Mouse (Mus musculus) myocyte (in vitro differentiated cells): Measurements from ENCODE around the gene Ano10.

ENCODE experiments used
- CEBPB ChIP-seq: IDR thresholded peaks from 2 replicates; pipeline ENCODE4 v1.6.1; 2011; ENCODE audit warnings: mild to moderate bottlenecking, moderate library complexity; ENCODE audit not compliant: poor library complexity, insufficient read depth, severe bottlenecking
- E2F4 ChIP-seq: IDR thresholded peaks from one replicate; pipeline ENCODE4 v1.6.1; 2011; ENCODE audit warnings: mild to moderate bottlenecking, control low read depth, moderate library complexity; ENCODE audit not compliant: insufficient read depth
- MAX ChIP-seq: IDR thresholded peaks from one replicate; pipeline ENCODE4 v1.6.1; 2011; ENCODE audit warnings: low read depth, mild to moderate bottlenecking, control low read depth
- POLR2A ChIP-seq: IDR thresholded peaks from one replicate; pipeline ENCODE4 v1.6.1; 2011; ENCODE audit warnings: low read depth, mild to moderate bottlenecking, control low read depth, moderate library complexity; ENCODE audit not compliant: insufficient read length
- POLR2AphosphoS2 ChIP-seq: IDR thresholded peaks from one replicate; pipeline ENCODE4 v1.6.1; 2011; ENCODE audit warnings: low read depth, control low read depth; ENCODE audit not compliant: insufficient read length
- SRF ChIP-seq: IDR thresholded peaks from one replicate; pipeline ENCODE4 v1.6.1; 2011; ENCODE audit warnings: low read depth; ENCODE audit not compliant: control insufficient read depth, insufficient read length
- TCF12 ChIP-seq: IDR thresholded peaks from one replicate; pipeline ENCODE4 v1.6.1; 2011; ENCODE audit warnings: mild to moderate bottlenecking, control low read depth; ENCODE audit not compliant: poor library complexity, insufficient read depth, severe bottlenecking
- USF1 ChIP-seq: IDR thresholded peaks from one replicate; pipeline ENCODE4 v1.6.1; 2011; ENCODE audit warnings: low read depth, mild to moderate bottlenecking, control low read depth, moderate library complexity

DNA sequence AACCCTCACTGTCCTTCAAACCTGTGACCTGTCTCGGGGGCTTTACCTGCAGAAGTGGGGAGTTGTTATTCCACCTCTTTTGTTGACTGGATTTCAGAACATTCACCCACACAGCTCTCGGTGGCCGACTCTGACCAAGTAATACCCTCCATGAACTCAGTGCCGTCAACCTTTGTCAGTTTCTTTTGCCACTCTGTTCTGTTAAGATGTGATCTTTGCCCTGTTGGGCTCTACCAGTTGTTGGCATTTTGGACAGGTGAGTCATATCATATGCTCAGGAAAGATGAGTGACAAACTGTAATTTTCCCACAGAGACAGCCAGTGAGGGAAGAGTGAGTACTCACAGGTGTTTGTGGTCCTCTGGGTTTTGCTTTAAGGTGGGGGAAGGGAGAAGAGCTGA lies 129.7 kb downstream of the Ano10 start:
- no peak for TF ChIP-seq MAX
- no peak for TF ChIP-seq POLR2A
- TF ChIP-seq CEBPB: no peak
- no peak for TF ChIP-seq USF1
- no peak for TF ChIP-seq POLR2AphosphoS2
- TF ChIP-seq E2F4: no peak
- no peak for TF ChIP-seq TCF12
- TF ChIP-seq SRF: no peak
